Mouse (Mus musculus) CH12.LX (cell line): ENCODE measurements around the gene Fxyd5. TPM values are rescaled to one million over a fixed set of nuclear protein-coding genes. Genes with fewer than 3 reads are reported as not detected.

Source experiments
- DNase-seq: peaks from one replicate; pipeline ENCODE4 v3.0.0-alpha.2; 2013; ENCODE audit errors: extremely low read depth
- H3K27ac ChIP-seq: 2 replicates; pipeline ENCODE4 v1.5.1; 2012; ENCODE audit warnings: low read depth, mild to moderate bottlenecking, control low read depth, moderate library complexity; ENCODE audit not compliant: insufficient read depth
- H3K27me3 ChIP-seq: replicated peaks from 2 replicates; pipeline ENCODE3; 2012; ENCODE audit warnings: inconsistent platforms
- H3K36me3 ChIP-seq, 2 experiments: replicated peaks in 1 of 2; 2 replicates each; pipeline versions ENCODE3 to v1.6.1; 2012; ENCODE audit warnings: inconsistent platforms in 1 of 2, low read length in 1 of 2, mild to moderate bottlenecking in 1 of 2, mixed read lengths in 1 of 2, moderate library complexity in 1 of 2; ENCODE audit not compliant: control insufficient read depth in 1 of 2, insufficient read depth in 1 of 2
- H3K4me1 ChIP-seq, 2 experiments: 2 replicates each; pipeline ENCODE4 v1.6.1; 2012; ENCODE audit warnings: inconsistent platforms in 1 of 2, moderate library complexity in 1 of 2; ENCODE audit not compliant: insufficient read depth in 2 of 2, control insufficient read depth in 1 of 2
- H3K4me2 ChIP-seq: 2 replicates; pipeline ENCODE4 v1.6.1; 2012; ENCODE audit warnings: low read depth, mild to moderate bottlenecking, control low read depth; ENCODE audit not compliant: poor library complexity, insufficient read depth, severe bottlenecking
- H3K4me3 ChIP-seq, 3 experiments: fragments of 150-350 bp in 1 of 3; sonication (generic) in 1 of 3; replicated peaks in 1 of 3; 2 replicates each; pipeline versions ENCODE3 to v1.5.1; 2011 to 2012; ENCODE audit warnings: low read depth in 2 of 3, low read length in 2 of 3, mild to moderate bottlenecking in 2 of 3, moderate library complexity in 2 of 3, control low read depth in 1 of 3, improper control_type of control experiment in 1 of 3, inconsistent platforms in 1 of 3, mixed read lengths in 1 of 3; ENCODE audit not compliant: poor library complexity in 1 of 3
- H3K79me2 ChIP-seq: replicated peaks from 2 replicates; pipeline ENCODE4 v1.6.1; 2012; ENCODE audit warnings: mild to moderate bottlenecking, moderate library complexity; ENCODE audit not compliant: control insufficient read depth, poor library complexity, insufficient read depth, severe bottlenecking; ENCODE audit errors: extremely low read depth
- H3K9ac ChIP-seq: 2 replicates; pipeline ENCODE4 v1.6.1; 2012; ENCODE audit warnings: low read depth, mild to moderate bottlenecking, control low read depth, moderate library complexity; ENCODE audit not compliant: insufficient read depth
- H3K9me3 ChIP-seq: replicated peaks from 2 replicates; pipeline ENCODE3; 2012; ENCODE audit warnings: low read length, inconsistent platforms, mixed read lengths
- BHLHE40 ChIP-seq: IDR thresholded peaks from 2 replicates; pipeline ENCODE4 v1.6.1; 2011; ENCODE audit warnings: mild to moderate bottlenecking, low read depth, low read length, improper control_type of control experiment
- CHD1 ChIP-seq: IDR thresholded peaks from 2 replicates; pipeline ENCODE4 v1.6.1; 2012; ENCODE audit warnings: low read depth, low read length, improper control_type of control experiment, inconsistent platforms
- E2F4 ChIP-seq: IDR thresholded peaks from 2 replicates; pipeline ENCODE4 v1.6.1; 2011; ENCODE audit warnings: low read depth, low read length, improper control_type of control experiment; ENCODE audit not compliant: insufficient replicate concordance
- EP300 ChIP-seq: IDR thresholded peaks from 2 replicates; pipeline ENCODE4 v1.6.1; 2011; ENCODE audit warnings: low read length, improper control_type of control experiment
- ETS1 ChIP-seq: conservative IDR thresholded peaks from 2 replicates; pipeline ENCODE4 v1.6.1; 2012; ENCODE audit warnings: low read depth, mild to moderate bottlenecking, inconsistent platforms, low read length, improper control_type of control experiment, moderate library complexity
- GABPA ChIP-seq: IDR thresholded peaks from 2 replicates; pipeline ENCODE4 v1.6.1; 2012; ENCODE audit warnings: low read depth, low read length, improper control_type of control experiment, inconsistent platforms; ENCODE audit not compliant: insufficient replicate concordance
- JUN ChIP-seq: IDR thresholded peaks from 2 replicates; pipeline ENCODE4 v1.6.1; 2011; ENCODE audit warnings: low read depth, mild to moderate bottlenecking, low read length, improper control_type of control experiment, moderate library complexity; ENCODE audit not compliant: insufficient read depth
- JUND ChIP-seq: conservative IDR thresholded peaks from 2 replicates; pipeline ENCODE4 v1.6.1; 2011; ENCODE audit warnings: low read depth, low read length, improper control_type of control experiment
- KAT2A ChIP-seq: IDR thresholded peaks from 2 replicates; pipeline ENCODE4 v1.6.1; 2012; ENCODE audit warnings: low read length, improper control_type of control experiment, inconsistent platforms; ENCODE audit not compliant: insufficient replicate concordance
- MAFK ChIP-seq: IDR thresholded peaks from 2 replicates; pipeline ENCODE4 v1.6.1; 2011; ENCODE audit warnings: low read length, improper control_type of control experiment; ENCODE audit not compliant: insufficient replicate concordance
- MAX ChIP-seq: IDR thresholded peaks from 2 replicates; pipeline ENCODE4 v1.6.1; 2011; ENCODE audit warnings: low read length, improper control_type of control experiment
- MAZ ChIP-seq: IDR thresholded peaks from 2 replicates; pipeline ENCODE4 v1.6.1; 2012; ENCODE audit warnings: low read depth, mild to moderate bottlenecking, inconsistent platforms, low read length, improper control_type of control experiment, moderate library complexity
- MEF2A ChIP-seq: IDR thresholded peaks from 2 replicates; pipeline ENCODE4 v1.6.1; 2014; ENCODE audit warnings: low read depth, mild to moderate bottlenecking, inconsistent platforms, low read length, improper control_type of control experiment, borderline replicate concordance
- MXI1 ChIP-seq: IDR thresholded peaks from 2 replicates; pipeline ENCODE4 v1.6.1; 2011; ENCODE audit warnings: mild to moderate bottlenecking, low read depth, low read length, improper control_type of control experiment
- MYC ChIP-seq: IDR thresholded peaks from 2 replicates; pipeline ENCODE4 v1.6.1; 2011; ENCODE audit warnings: low read depth, mild to moderate bottlenecking, improper control_type of control experiment, low read length
- NELFE ChIP-seq: IDR thresholded peaks from 2 replicates; pipeline ENCODE4 v1.6.1; 2011; ENCODE audit warnings: low read depth, low read length, improper control_type of control experiment
- NRF1 ChIP-seq: IDR thresholded peaks from 2 replicates; pipeline ENCODE4 v1.6.1; 2014; ENCODE audit warnings: low read depth, mild to moderate bottlenecking, inconsistent platforms, low read length, improper control_type of control experiment, moderate library complexity
- PAX5 ChIP-seq: IDR thresholded peaks from 2 replicates; pipeline ENCODE4 v1.6.1; 2012; ENCODE audit warnings: low read length, inconsistent platforms, mixed read lengths
- POLR2A ChIP-seq: IDR thresholded peaks from 2 replicates; pipeline ENCODE4 v1.6.1; 2011; ENCODE audit warnings: low read depth, mild to moderate bottlenecking, improper control_type of control experiment, low read length
- RAD21 ChIP-seq: IDR thresholded peaks from 2 replicates; pipeline ENCODE4 v1.6.1; 2011; ENCODE audit warnings: low read depth, mild to moderate bottlenecking, low read length, improper control_type of control experiment, moderate library complexity
- SIN3A ChIP-seq: IDR thresholded peaks from 2 replicates; pipeline ENCODE4 v1.6.1; 2012; ENCODE audit warnings: low read length, improper control_type of control experiment, inconsistent platforms
- SMC3 ChIP-seq: IDR thresholded peaks from 2 replicates; pipeline ENCODE4 v1.6.1; 2011; ENCODE audit warnings: low read depth, low read length, improper control_type of control experiment
- TCF12 ChIP-seq: IDR thresholded peaks from 2 replicates; pipeline ENCODE4 v1.6.1; 2014; ENCODE audit warnings: low read depth, mild to moderate bottlenecking, inconsistent platforms, low read length, improper control_type of control experiment
- UBTF ChIP-seq: IDR thresholded peaks from 2 replicates; pipeline ENCODE4 v1.6.1; 2012; ENCODE audit warnings: low read depth, mild to moderate bottlenecking, inconsistent platforms, low read length, improper control_type of control experiment, moderate library complexity
- USF1 ChIP-seq: IDR thresholded peaks from 2 replicates; pipeline ENCODE4 v1.6.1; 2014; ENCODE audit warnings: low read depth, mild to moderate bottlenecking, inconsistent platforms, low read length, improper control_type of control experiment
- USF2 ChIP-seq: conservative IDR thresholded peaks from 2 replicates; pipeline ENCODE4 v1.6.1; 2011; ENCODE audit warnings: low read depth, low read length, improper control_type of control experiment
- ZC3H11A ChIP-seq: IDR thresholded peaks from 2 replicates; pipeline ENCODE4 v1.6.1; 2012; ENCODE audit warnings: low read depth, mild to moderate bottlenecking, inconsistent platforms, low read length, improper control_type of control experiment
- ZKSCAN1 ChIP-seq: IDR thresholded peaks from 2 replicates; pipeline ENCODE4 v1.6.1; 2012; ENCODE audit warnings: low read depth, inconsistent platforms, low read length, improper control_type of control experiment, borderline replicate concordance
- ZMIZ1 ChIP-seq: IDR thresholded peaks from 2 replicates; pipeline ENCODE4 v1.6.1; 2012; ENCODE audit warnings: low read depth, mild to moderate bottlenecking, inconsistent platforms, low read length, improper control_type of control experiment
- ZNF384 ChIP-seq: IDR thresholded peaks from 2 replicates; pipeline ENCODE4 v1.6.1; 2012; ENCODE audit warnings: low read depth, low read length, improper control_type of control experiment, inconsistent platforms
- dilution Hi-C: fragments of 300-500 bp; cut with MboI; formaldehyde crosslinking; loops from 2 replicates; pipeline ENCODE4 v1.14.3; 2020; ENCODE audit warnings: low sequenced_read_pairs; ENCODE audit not compliant: extremely low pct_unique_long_range_greater_than_20kb, extremely low pct_ligation_motif_present
- in situ Hi-C: fragments of 300-500 bp; cut with MboI; formaldehyde crosslinking; loops from 3 replicates; pipeline ENCODE4 v1.14.3; 2019; ENCODE audit warnings: low sequenced_read_pairs, low pct_ligation_motif_present, low pct_unique_long_range_greater_than_20kb, mixed read lengths
- polyA plus RNA-seq: library from polyadenylated mRNA; unstranded; fragments of >175 nt; gene quantifications from 2 replicates; pipeline ENCODE4 v1.2.1, GENCODE M21; 2012; ENCODE audit warnings: low read depth; ENCODE audit not compliant: insufficient read length
- total RNA-seq, 2 experiments: library from RNA; depleted of rRNA; stranded (reverse); fragments of 300-350 nt in 1 of 2; fragments of >200 nt in 1 of 2; gene quantifications; 2 replicates each; pipeline ENCODE4 v1.2.3; 2012 to 2014

Gene Fxyd5
- total and polyA plus RNA-seq, 3 experiments: 43.8 to 124 (median 71.6) TPM

DNA sequence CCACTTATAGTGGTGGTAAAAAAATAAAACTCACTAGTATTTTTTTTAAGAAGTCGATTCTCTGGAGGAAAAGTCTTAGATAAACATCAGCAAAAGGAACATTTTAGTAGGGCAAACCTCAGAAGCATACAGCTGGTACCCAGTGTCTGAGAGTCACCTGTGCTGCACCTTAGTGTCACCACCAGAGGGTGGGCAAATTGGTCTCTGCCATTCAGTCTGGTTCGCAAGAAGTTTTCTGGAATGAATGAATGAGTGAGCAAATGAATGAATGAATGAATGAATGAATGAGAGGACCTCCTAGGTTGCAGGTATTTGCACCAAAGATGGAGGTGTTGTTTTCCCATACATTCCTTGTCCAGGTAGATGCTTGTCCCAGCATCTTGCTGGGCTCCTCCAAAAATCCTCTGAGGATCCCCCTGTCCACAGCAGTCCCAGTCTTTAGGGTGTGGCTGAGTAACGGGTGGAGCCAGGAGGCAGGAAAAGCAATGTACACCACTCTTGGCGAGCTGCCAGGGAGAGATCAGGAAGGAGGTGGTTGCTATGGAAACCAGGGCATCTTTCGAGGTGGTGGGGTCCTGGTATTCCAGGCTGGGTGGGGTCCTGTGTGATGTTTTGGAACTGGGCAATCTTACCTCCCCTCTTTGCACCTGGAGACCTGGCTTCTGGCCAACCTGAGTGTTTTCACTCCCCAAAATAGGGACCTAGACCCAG lies 7.0 kb upstream of the Fxyd5 start:
- TF ChIP-seq UBTF (no peak), SIN3A (no peak), KAT2A (no peak), E2F4 (no peak), MAZ (no peak), ZKSCAN1 (no peak)
- TF ChIP-seq, all 38 proteins: peak for 0
- Histone ChIP-seq H3K4me3 (no peak overlapping the region), H3K4me2 (no peak overlapping the region), H3K4me1 (peaks cover 13 to 25% of the 10 kb centered on the region in 2 experiments), H3K27me3 (peaks cover 76% of the 10 kb centered on the region), H3K36me3 (no peaks in the 10 kb centered on the region), H3K9ac (no peak overlapping the region), H3K9me3 (no peaks in the 10 kb centered on the region), H3K79me2 (no peaks in the 10 kb centered on the region), H3K27ac (no peak overlapping the region)
- no peak for DNase-seq
- in situ Hi-C loops (no loop called here), dilution Hi-C loops (no loop called here)

DNA sequence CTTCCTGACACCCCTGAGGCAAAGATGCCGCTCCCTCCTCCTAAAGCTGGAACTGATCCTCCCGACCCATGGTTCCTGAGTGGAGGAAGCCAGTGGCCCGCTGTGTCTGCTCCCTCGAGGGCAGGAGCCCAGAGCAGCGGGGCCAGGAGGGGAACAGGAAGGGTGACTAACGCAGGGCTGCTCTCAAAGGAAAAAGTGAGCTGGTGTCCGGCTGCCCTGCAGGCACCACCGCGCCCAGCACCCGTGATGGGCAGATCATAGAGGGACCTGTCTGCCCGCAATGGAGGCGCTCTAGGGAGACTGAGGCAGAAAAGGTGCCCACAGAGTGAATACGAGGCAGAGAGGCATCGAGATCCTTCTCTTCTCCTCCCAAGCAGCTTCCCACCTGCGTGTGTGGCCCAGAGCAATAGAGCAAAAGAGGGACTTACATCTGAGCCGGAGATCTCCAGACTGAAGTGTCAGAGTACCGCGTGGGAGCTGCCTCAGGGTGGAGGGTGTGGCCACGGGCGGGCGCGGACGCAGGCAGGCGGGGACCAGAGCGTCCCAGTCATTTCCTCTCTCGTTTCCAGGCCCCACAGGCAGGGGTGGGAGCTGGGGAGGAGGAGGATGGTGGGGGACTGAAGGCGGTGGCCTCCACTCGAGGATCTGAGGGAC lies 492 bp downstream of the Fxyd5 start:
- Histone ChIP-seq H3K9me3 (no peaks in the 10 kb centered on the region), H3K27ac (no peak overlapping the region), H3K27me3 (peaks cover 22% of the 10 kb centered on the region), H3K79me2 (no peaks in the 10 kb centered on the region), H3K4me3 (peak overlapping the region; percentile 58 to 73 (median 71)), H3K4me1 (peaks cover 3 to 36% of the 10 kb centered on the region in 2 experiments), H3K36me3 (peaks cover 0 to 25% of the 10 kb centered on the region in 2 experiments), H3K4me2 (peak overlapping the region; percentile 48), H3K9ac (peak overlapping the region; percentile 26; the same call in 1 of the 2 replicates)
- dilution Hi-C loops (no loop called here), in situ Hi-C loops (no loop called here)
- peak; percentile 46 for DNase-seq
- 0 out of 2 replicates have a peak, but pooled peaks have one; percentile 15 for TF ChIP-seq MAX
- TF ChIP-seq EP300: peak; percentile 34; the same call in 1 of the 2 replicates
- no peak for TF ChIP-seq ZNF384
- peak; percentile 76 for TF ChIP-seq SIN3A
- TF ChIP-seq USF2: no peak
- no peak for TF ChIP-seq JUN
- no peak for TF ChIP-seq BHLHE40
- TF ChIP-seq NRF1: no peak
- TF ChIP-seq ZMIZ1: peak; percentile 50; the same call in 1 of the 2 replicates
- TF ChIP-seq MAFK: no peak
- peak; percentile 50; the same call in 1 of the 2 replicates for TF ChIP-seq ETS1
- TF ChIP-seq CHD1: 0 out of 2 replicates have a peak, but pooled peaks have one; percentile 67
- peak; percentile 80 for TF ChIP-seq MXI1
- no peak for TF ChIP-seq RAD21
- TF ChIP-seq SMC3: no peak
- TF ChIP-seq GABPA: no peak
- TF ChIP-seq MAZ: 0 out of 2 replicates have a peak, but pooled peaks have one; percentile 46
- TF ChIP-seq PAX5: no peak
- no peak for TF ChIP-seq E2F4
- peak; percentile 60; the same call in 1 of the 2 replicates for TF ChIP-seq POLR2A
- no peak for TF ChIP-seq ZC3H11A
- TF ChIP-seq JUND: no peak
- 0 out of 2 replicates have a peak, but pooled peaks have one; percentile 11 for TF ChIP-seq TCF12
- peak; percentile 49 for TF ChIP-seq NELFE
- TF ChIP-seq USF1: no peak
- peak; percentile 65; the same call in 1 of the 2 replicates for TF ChIP-seq MEF2A
- no peak for TF ChIP-seq MYC
